Mouse (Mus musculus): ENCODE results near the gene Olfr342.

Gene Olfr342

GRCm38 (mm10) chr2:36524698-36525097 is at the start of gene Olfr342:
Gene Olfr342 (plus strand): TSS chr2:36524998.
- no peak for DNase-seq (ENCODE audit: low spot score)

- DNase-seq (ENCODE audit: low spot score): no peak
Measured at GRCm38 (mm10) chr2:36482368-36482767, 42.4 kb upstream of the Olfr342 start, which contains the start of gene Olfr341. Gene Olfr341 (minus strand): TSS chr2:36482468.

GRCm38 (mm10) chr2:36565156-36565555 is 40.4 kb downstream of the Olfr342 start:
- no peak for DNase-seq (ENCODE audit: low spot score)

GRCm38 (mm10) chr2:36566362-36566761 is 41.6 kb downstream of the Olfr342 start, which contains the start of gene Olfr344:
Gene Olfr344 (plus strand): TSS chr2:36566662.
- DNase-seq (ENCODE audit: low spot score): no peak

- no peak for DNase-seq (ENCODE audit: low spot score)
Measured at GRCm38 (mm10) chr2:36567022-36567421, 42.2 kb downstream of the Olfr342 start.

GRCm38 (mm10) chr2:36567845-36568244 is 43.0 kb downstream of the Olfr342 start:
- no peak for DNase-seq (ENCODE audit: low spot score)
